Mouse (Mus musculus) midbrain, embryonic 16.5 days (tissue): ENCODE results near the gene Col6a6. TPM values are rescaled to one million over a fixed set of nuclear protein-coding genes. Genes with fewer than 3 reads are reported as not detected.

ENCODE experiments used
- ATAC-seq: fragments of 200-750 bp; cut with Nextera tagmentation; 2 replicates; pipeline ENCODE4 v1.8.0; 2017; ENCODE audit warnings: moderate TSS enrichment
- H3K27ac ChIP-seq: fragments of 300-500 bp; sonication (generic); 2 replicates; pipeline ENCODE4 v1.5.1; 2014; ENCODE audit warnings: mild to moderate bottlenecking, low read length, mixed read lengths
- H3K27me3 ChIP-seq: fragments of 300-500 bp; sonication (generic); 2 replicates; pipeline ENCODE4 v1.6.1; 2014; ENCODE audit warnings: low read depth, low read length, mixed read lengths; ENCODE audit not compliant: control insufficient read depth, insufficient read depth
- H3K36me3 ChIP-seq: fragments of 300-500 bp; sonication (generic); 2 replicates; pipeline ENCODE4 v1.6.1; 2014; ENCODE audit warnings: mild to moderate bottlenecking, low read length, moderate library complexity, mixed read lengths; ENCODE audit not compliant: control insufficient read depth, insufficient read depth
- H3K4me1 ChIP-seq: fragments of 300-500 bp; sonication (generic); 2 replicates; pipeline ENCODE4 v1.6.1; 2014; ENCODE audit warnings: mild to moderate bottlenecking, low read length, mixed read lengths; ENCODE audit not compliant: control insufficient read depth, insufficient read depth
- H3K4me2 ChIP-seq: fragments of 300-500 bp; sonication (generic); 2 replicates; pipeline ENCODE4 v1.6.1; 2014; ENCODE audit warnings: mild to moderate bottlenecking, low read length, mixed read lengths
- H3K4me3 ChIP-seq: fragments of 300-500 bp; sonication (generic); 2 replicates; pipeline ENCODE4 v1.5.1; 2014; ENCODE audit warnings: low read depth, mild to moderate bottlenecking, low read length, moderate library complexity, mixed read lengths
- H3K9ac ChIP-seq: fragments of 300-500 bp; sonication (generic); 2 replicates; pipeline ENCODE4 v1.6.1; 2014; ENCODE audit warnings: low read depth, low read length, mixed read lengths
- H3K9me3 ChIP-seq: fragments of 300-500 bp; sonication (generic); replicated peaks from 2 replicates; pipeline ENCODE4 v1.6.1; 2014; ENCODE audit warnings: mild to moderate bottlenecking, low read length, mixed read lengths; ENCODE audit not compliant: control insufficient read depth, poor library complexity, severe bottlenecking
- WGBS: fragments of 180-500 bp; shearing (Covaris S2); extraction: QIAGEN DNeasy Blood & Tissue Kit; methylation state at CpG from one replicate; pipeline ENCODE4 v1.1.7; 2014; 5-methylcytosine and 5-hydroxymethylcytosine counted together
- polyA plus RNA-seq: library from polyadenylated mRNA; unstranded; fragments of >200 nt; fragmentation: Nextera tagmentation; extraction: Ambion mirVana; gene quantifications from 2 replicates; pipeline ENCODE4 v1.2.1, GENCODE M21; 2015

Gene Col6a6
- polyA plus RNA-seq = 0.16 and 0.24 TPM in 2 replicates

DNA sequence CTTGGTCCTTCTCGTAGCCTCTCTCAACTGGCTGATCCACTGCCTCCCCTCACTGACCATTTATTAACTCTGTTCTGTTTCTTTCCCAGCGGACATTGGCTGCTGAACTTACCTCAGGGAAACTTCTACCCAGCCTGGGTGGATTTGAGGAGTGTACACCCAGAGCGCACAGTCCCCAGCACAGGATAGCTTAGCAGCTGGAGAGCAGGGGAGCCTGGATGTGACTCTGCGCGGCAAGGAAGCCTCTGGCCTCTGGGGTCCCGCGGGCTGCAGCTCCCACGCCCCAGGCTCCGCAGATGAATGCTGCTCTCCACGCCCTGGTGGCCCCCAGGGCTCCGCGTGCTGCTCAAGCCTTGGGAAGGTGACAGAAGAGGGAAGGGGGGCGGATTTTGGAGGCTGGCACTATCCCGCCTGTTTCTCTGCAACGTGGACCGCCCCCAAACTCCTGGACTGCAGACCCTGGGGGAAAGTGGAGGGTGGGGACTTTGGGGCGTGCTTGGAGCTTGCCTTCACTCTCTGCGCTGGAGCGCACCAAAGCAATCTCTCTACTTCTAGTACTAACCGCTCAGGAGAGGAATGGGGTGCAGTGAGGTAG lies at the start of gene Col6a6:
Gene Col6a6 (minus strand): TSS at position 370 of the 595 bp plus-strand sequence.
- Histone ChIP-seq H3K27ac (no peak within 1 kb of the TSS), H3K4me2 (peak within 1 kb of the TSS; percentile 21; the same call in 1 of the 2 replicates), H3K9me3 (no peaks in the 10 kb centered on the region), H3K9ac (no peak within 1 kb of the TSS), H3K36me3 (no peaks in the 10 kb centered on the region), H3K4me1 (peaks cover 2% of the 10 kb centered on the region; the same call in 1 of the 2 replicates), H3K4me3 (no peak within 1 kb of the TSS), H3K27me3 (no peaks in the 10 kb centered on the region)
- 20% methylated on average over 19 of the region's 20 CpGs for WGBS
- ATAC-seq = no peak

GRCm38 (mm10) chr9:105876124-105876523 lies 48.2 kb upstream of the Col6a6 start:
- no peak for ATAC-seq
- WGBS = 88% methylated on average over 4 of the region's 4 CpGs
- no peaks in the 10 kb centered on the region for H3K27me3 ChIP-seq
- no peaks in the 10 kb centered on the region for H3K4me1 ChIP-seq
- H3K4me3 ChIP-seq = no peak overlapping the region
- H3K4me2 ChIP-seq = no peak overlapping the region
- H3K9me3 ChIP-seq = no peaks in the 10 kb centered on the region
- no peaks in the 10 kb centered on the region for H3K36me3 ChIP-seq
- H3K27ac ChIP-seq = no peak overlapping the region
- H3K9ac ChIP-seq = no peak overlapping the region

- H3K27ac ChIP-seq = no peak overlapping the region
- H3K4me2 ChIP-seq = no peak overlapping the region
- ATAC-seq = no peak
- no peaks in the 10 kb centered on the region for H3K27me3 ChIP-seq
- 75% methylated on average over 14 of the region's 14 CpGs for WGBS
- H3K4me3 ChIP-seq = no peak overlapping the region
- H3K9me3 ChIP-seq = no peaks in the 10 kb centered on the region
- H3K9ac ChIP-seq = no peak overlapping the region
- H3K36me3 ChIP-seq = no peaks in the 10 kb centered on the region
- no peaks in the 10 kb centered on the region for H3K4me1 ChIP-seq
These were observed 43.7 kb upstream of the Col6a6 start for GRCm38 (mm10) chr9:105871643-105872042.

DNA sequence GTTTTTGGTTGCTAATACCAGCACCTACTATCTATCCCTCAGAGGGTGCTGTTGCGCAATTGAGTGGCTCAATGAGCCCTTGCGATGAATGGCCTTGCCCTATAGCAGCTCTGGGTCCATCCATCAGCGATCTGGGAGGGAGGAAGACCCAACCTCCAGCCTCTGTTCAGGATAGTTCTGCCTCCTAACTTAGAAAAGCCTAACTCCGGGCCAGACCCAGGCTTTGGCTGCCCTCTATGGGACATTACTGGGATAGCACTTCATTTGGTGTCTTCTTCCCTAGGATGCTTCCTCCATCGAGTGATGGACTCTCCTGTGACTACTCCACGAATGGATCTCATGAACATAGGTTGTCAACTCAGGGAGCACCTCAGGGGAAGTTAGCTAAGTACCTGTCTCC lies 29.8 kb upstream of the Col6a6 start:
- H3K27ac ChIP-seq = no peak overlapping the region
- no peak overlapping the region for H3K9ac ChIP-seq
- WGBS = 10% methylated on average over 6 of the region's 6 CpGs
- H3K9me3 ChIP-seq = no peaks in the 10 kb centered on the region
- no peak overlapping the region for H3K4me3 ChIP-seq
- ATAC-seq = peak; percentile 36; the same call in 1 of the 2 replicates
- H3K36me3 ChIP-seq = no peaks in the 10 kb centered on the region
- H3K4me1 ChIP-seq = no peaks in the 10 kb centered on the region
- H3K27me3 ChIP-seq = no peaks in the 10 kb centered on the region
- H3K4me2 ChIP-seq = no peak overlapping the region

DNA sequence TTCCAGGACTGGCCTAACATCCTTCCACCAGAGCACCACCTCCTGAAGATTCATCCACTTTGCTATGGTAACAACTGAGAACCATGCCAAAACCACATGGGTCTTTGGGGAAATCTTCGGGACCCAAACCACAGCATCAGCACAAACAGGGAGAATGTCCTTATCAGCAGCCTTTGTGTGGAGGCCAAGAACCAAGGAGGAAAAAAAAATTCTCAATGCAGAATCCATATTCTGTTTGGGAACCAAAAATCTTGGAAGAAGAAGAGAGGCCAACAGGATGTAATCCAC lies 24.8 kb upstream of the Col6a6 start:
- no peaks in the 10 kb centered on the region for H3K4me1 ChIP-seq
- WGBS = 82% methylated on average over 1 of the region's 1 CpGs
- H3K36me3 ChIP-seq = no peaks in the 10 kb centered on the region
- H3K4me2 ChIP-seq = no peak overlapping the region
- no peak overlapping the region for H3K4me3 ChIP-seq
- H3K27me3 ChIP-seq = no peaks in the 10 kb centered on the region
- H3K9me3 ChIP-seq = no peaks in the 10 kb centered on the region
- ATAC-seq = no peak
- no peak overlapping the region for H3K27ac ChIP-seq
- H3K9ac ChIP-seq = no peak overlapping the region

DNA sequence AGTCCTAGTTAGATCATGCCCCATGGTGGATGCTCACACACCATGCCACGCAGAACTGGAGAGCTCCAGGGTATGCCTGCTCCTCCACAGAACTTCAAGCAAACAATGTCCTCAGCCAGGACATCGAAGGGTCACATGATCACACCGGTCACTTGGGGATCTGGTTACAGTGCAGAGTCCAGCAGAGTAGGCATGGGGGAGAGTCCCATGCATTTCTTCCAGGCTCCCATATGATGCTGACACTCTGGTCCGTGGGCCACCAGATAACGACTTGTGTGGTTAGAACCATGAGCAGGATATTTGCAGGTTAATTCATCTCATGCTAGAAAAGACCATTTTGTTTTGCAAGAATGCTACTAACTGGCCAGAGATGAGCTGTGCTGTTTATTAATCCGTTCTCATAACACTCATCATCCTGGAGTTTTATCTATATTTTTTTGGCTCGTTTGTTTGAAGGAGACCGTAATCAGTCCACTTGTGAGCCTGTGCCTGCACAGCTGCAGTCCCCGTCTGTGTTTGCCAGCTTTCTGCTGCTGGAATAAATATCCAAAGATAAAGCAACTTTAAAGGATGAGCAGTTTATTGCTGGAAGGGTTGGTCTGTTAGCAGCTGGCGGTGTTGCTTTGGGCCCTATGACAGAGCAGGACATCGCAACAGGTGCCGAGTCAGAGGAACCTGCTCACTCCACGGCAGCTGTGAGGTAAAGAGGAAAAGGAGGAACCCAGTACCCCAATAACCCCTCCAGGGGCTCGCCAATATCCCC lies 24.2 kb upstream of the Col6a6 start:
- WGBS = 81% methylated on average over 14 of the region's 14 CpGs
- H3K9ac ChIP-seq = no peak overlapping the region
- ATAC-seq = no peak
- no peaks in the 10 kb centered on the region for H3K36me3 ChIP-seq
- H3K27ac ChIP-seq = no peak overlapping the region
- no peaks in the 10 kb centered on the region for H3K9me3 ChIP-seq
- H3K4me2 ChIP-seq = no peak overlapping the region
- no peak overlapping the region for H3K4me3 ChIP-seq
- no peaks in the 10 kb centered on the region for H3K4me1 ChIP-seq
- H3K27me3 ChIP-seq = no peaks in the 10 kb centered on the region

- Histone ChIP-seq H3K4me3 (no peak overlapping the region), H3K27ac (no peak overlapping the region), H3K9me3 (no peaks in the 10 kb centered on the region), H3K9ac (no peak overlapping the region), H3K4me2 (no peak overlapping the region), H3K27me3 (no peaks in the 10 kb centered on the region), H3K4me1 (no peaks in the 10 kb centered on the region), H3K36me3 (no peaks in the 10 kb centered on the region)
- no peak for ATAC-seq
- 88% methylated on average over 3 of the region's 3 CpGs for WGBS
These were observed 23.1 kb upstream of the Col6a6 start for GRCm38 (mm10) chr9:105851011-105851410.

DNA sequence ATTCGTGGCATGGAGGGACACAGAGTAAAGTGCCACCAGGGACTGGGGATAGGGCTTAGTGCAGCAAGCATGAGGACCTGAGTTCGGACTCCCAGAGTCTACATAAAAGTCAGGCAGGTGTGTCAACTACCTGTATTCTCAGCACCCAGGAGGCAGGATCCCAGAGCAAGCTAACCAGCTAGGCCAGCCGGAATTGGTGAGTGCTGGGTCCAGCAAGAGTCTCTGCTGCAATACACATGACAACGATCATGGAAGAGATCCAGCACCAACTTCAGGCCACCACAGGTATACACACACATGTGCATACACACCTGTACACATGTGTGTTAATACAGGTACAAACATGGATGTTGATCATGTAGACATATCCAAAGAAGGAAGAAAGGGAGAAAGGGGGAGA lies 20.4 kb upstream of the Col6a6 start:
- no peak overlapping the region for H3K4me2 ChIP-seq
- WGBS = 71% methylated on average over 4 of the region's 4 CpGs
- no peaks in the 10 kb centered on the region for H3K36me3 ChIP-seq
- H3K27me3 ChIP-seq = no peaks in the 10 kb centered on the region
- H3K9ac ChIP-seq = no peak overlapping the region
- H3K27ac ChIP-seq = no peak overlapping the region
- ATAC-seq = no peak
- H3K4me1 ChIP-seq = no peaks in the 10 kb centered on the region
- H3K4me3 ChIP-seq = no peak overlapping the region
- H3K9me3 ChIP-seq = no peaks in the 10 kb centered on the region

- no peaks in the 10 kb centered on the region for H3K27me3 ChIP-seq
- H3K27ac ChIP-seq = no peak overlapping the region
- ATAC-seq = no peak
- H3K36me3 ChIP-seq = no peaks in the 10 kb centered on the region
- 94% methylated on average over 5 of the region's 5 CpGs for WGBS
- no peaks in the 10 kb centered on the region for H3K9me3 ChIP-seq
- H3K4me2 ChIP-seq = no peak overlapping the region
- H3K9ac ChIP-seq = no peak overlapping the region
- H3K4me1 ChIP-seq = no peaks in the 10 kb centered on the region
- H3K4me3 ChIP-seq = no peak overlapping the region
These were observed 19.3 kb upstream of the Col6a6 start for GRCm38 (mm10) chr9:105847261-105847660.
